ENCODE assay signal across 19 mouse cellular contexts in the genomic region with DNA sequence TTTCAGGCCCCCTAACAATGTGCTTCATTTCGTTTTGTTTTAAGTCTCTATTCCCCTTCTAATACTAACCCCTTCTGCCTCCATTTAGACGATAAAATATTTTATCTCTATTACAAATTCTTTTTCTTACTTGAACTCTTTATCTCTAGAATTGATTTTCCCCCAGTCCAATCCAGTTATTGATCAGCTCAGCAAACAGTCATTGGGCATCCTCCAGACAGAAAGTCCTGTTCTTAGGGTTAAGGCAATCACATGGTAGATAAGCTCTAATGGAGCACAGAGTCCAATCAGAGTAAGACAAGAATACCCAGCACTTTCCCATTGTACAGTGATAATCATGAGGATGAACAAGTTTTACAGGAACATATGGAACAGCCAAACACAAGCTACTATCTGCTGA.
DNase-seq lines count a peak whose midpoint lies in the region; ATAC-seq and TF ChIP-seq lines count a peak whose summit lies in the region.
"Had no signal": no experiment of that assay in that cellular context is flagged by ENCODE, and none has a peak within 500 bp of the region (broad histone marks: within the 10 kb centered on the region; RNA-seq: fewer than 3 reads in every experiment).

No protein-coding gene starts in this region.

- no peak for TF ChIP-seq CTCF in left cerebral cortex, adult 2 months (IDR thresholded peaks at IDR 0.05)
- no peak for TF ChIP-seq CTCF in liver, adult 2 months (IDR thresholded peaks at IDR 0.05; ENCODE audit: low read depth, low read length)
- no peak for TF ChIP-seq CTCF in liver, postnatal 0 days (IDR thresholded peaks at IDR 0.05; ENCODE audit: low read depth)

- intact Hi-C loops in left cerebral cortex, adult 2 months (cut with DNase I) = no loop called here
- intact Hi-C loops in left cerebral cortex, postnatal 14 days (cut with DNase I) = no loop called here

- no peaks in the 10 kb centered on the region for H3K36me3 ChIP-seq in liver, adult 2 months (ENCODE audit: control insufficient read depth, insufficient read depth, low read length)
- no peaks in the 10 kb centered on the region for H3K36me3 ChIP-seq in liver, postnatal 0 days (replicated peaks; ENCODE audit: insufficient read depth, low read length)
- H3K36me3 ChIP-seq: G1E had no signal

- WGBS in liver, adult 2 months = 36% methylated on average over 2 of the region's 2 CpGs
- 51% methylated on average over 2 of the region's 2 CpGs for WGBS in liver, postnatal 0 days (ENCODE audit: insufficient replicate concordance)

- H3K27me3 ChIP-seq in liver, adult 2 months (ENCODE audit: control insufficient read depth, insufficient read depth, low read length) = no peaks in the 10 kb centered on the region
- no peaks in the 10 kb centered on the region for H3K27me3 ChIP-seq in liver, postnatal 0 days (ENCODE audit: insufficient read depth, low read length)
- H3K27me3 ChIP-seq: CH12.LX, Patski had no signal

- H3K79me2 ChIP-seq in liver, adult 2 months (ENCODE audit: control insufficient read depth, insufficient read depth, low read length) = no peaks in the 10 kb centered on the region

- no peak for ATAC-seq in liver, postnatal 0 days
- ATAC-seq: activated CD4-positive, CD25-positive, alpha-beta regulatory T cell, adult 4 months; CD4-positive, CD25-positive, alpha-beta regulatory T cell, adult 4 months; Patski had no signal

- peak overlapping the region; percentile 80; the same call in 1 of the 2 replicates for H3K27ac ChIP-seq in left cerebral cortex, adult 2 months
- no peak overlapping the region for H3K27ac ChIP-seq in liver, adult 2 months (replicated peaks; ENCODE audit: insufficient read depth, low read depth, low read length)
- H3K27ac ChIP-seq in liver, postnatal 0 days (ENCODE audit: low read depth) = no peak overlapping the region

- no peak overlapping the region for H3K4me2 ChIP-seq in liver, postnatal 0 days (ENCODE audit: low read depth, low read length)

- no peaks in the 10 kb centered on the region; the same call in 1 of the 2 replicates for H3K9me3 ChIP-seq in liver, postnatal 0 days (ENCODE audit: low read length)
- H3K9me3 ChIP-seq: G1E had no signal

- H3K4me3 ChIP-seq in left cerebral cortex, adult 2 months = no peak overlapping the region
- no peak overlapping the region for H3K4me3 ChIP-seq in liver, adult 2 months (ENCODE audit: insufficient read depth, low read depth, low read length)
- no peak overlapping the region for H3K4me3 ChIP-seq in liver, postnatal 0 days (ENCODE audit: low read depth, low read length)

- H3K4me1 ChIP-seq in liver, adult 2 months (ENCODE audit: control insufficient read depth, insufficient read depth, low read length) = no peaks in the 10 kb centered on the region; the same call in 1 of the 2 replicates
- H3K4me1 ChIP-seq in liver, postnatal 0 days (ENCODE audit: insufficient read depth) = no peaks in the 10 kb centered on the region

- DNase-seq in left cerebral cortex, adult 2 months (ENCODE audit: extremely low spot score in 1 of 2, low spot score in 2 of 2) = no peak
- no peak for DNase-seq in left cerebral cortex, postnatal 14 days (ENCODE audit: low spot score in 2 of 2)
- peak; percentile 79 for DNase-seq in liver, adult 2 months (ENCODE audit: extremely low read depth, low read depth, low spot score)
- no peak for DNase-seq in liver, postnatal 0 days
- DNase-seq: adrenal gland, adult 2 months; adrenal gland, adult 8-10 months; adrenal gland, postnatal 10 days; adrenal gland, postnatal 14 days; adrenal gland, postnatal 25 days; adrenal gland, postnatal 36 days; B cell, adult 2 months; cerebellum, adult 11 months; cerebellum, adult 11-12 months; cerebellum, adult 18-20 months had no signal

- H3K9ac ChIP-seq in liver, adult 2 months (ENCODE audit: low read depth, low read length) = no peak overlapping the region
- H3K9ac ChIP-seq in liver, postnatal 0 days (replicated peaks) = no peak overlapping the region

- TF ChIP-seq EP300 in liver, postnatal 0 days (IDR thresholded peaks at IDR 0.05; ENCODE audit: low read depth) = no peak

- no peak for TF ChIP-seq POLR2A in liver, adult 2 months (IDR thresholded peaks at IDR 0.05; ENCODE audit: extremely low read depth, insufficient read depth, low read length)
